Mouse (Mus musculus) testis, postnatal 14 days (tissue): Measurements from ENCODE around the gene Ptpn1.

Experiments
- DNase-seq: peaks from one replicate; pipeline ENCODE4 v3.0.0; 2021; ENCODE audit warnings: low spot score

The Ptpn1 gene

DNA sequence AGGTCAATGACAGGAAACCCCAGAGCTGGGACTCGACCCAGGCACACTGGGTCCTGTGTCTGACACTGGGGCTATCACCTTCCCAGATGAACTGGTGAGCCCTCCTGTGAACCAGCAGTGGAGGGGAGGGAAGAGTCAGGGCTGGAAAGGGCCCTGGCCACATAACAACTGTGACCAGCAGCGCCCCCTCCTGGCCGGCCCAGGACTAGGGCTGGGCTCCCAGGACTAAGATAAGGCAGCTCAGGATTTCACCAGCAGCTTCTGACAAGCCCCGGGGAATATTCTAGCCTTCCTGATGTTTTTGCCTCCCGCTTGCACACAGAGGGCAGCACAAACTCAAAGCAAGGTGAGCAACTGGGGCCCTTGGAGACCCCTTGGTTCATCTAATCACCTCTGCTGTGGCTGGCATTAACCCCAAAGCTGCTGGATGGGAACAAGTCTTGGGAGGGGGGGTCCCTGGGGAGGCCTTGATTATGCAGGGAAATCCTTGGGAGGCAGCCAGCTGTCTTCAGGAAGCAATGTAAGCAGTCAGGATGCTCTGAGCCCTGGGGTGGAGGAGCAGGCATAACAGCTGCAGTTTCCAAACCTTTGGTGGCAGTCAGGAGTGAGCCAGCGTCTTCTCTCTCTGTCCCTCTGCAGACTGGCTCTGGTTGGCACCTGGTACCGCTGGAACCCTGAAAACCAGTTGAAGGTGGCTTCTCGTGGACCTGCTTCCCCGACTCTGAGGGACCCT is 78.2 kb downstream of the Ptpn1 start, which contains the start of gene Ripor3:
Gene Ripor3, minus strand, starts transcription at position 683 of the 733 bp plus-strand sequence.
- peak; percentile 66 for DNase-seq

DNA sequence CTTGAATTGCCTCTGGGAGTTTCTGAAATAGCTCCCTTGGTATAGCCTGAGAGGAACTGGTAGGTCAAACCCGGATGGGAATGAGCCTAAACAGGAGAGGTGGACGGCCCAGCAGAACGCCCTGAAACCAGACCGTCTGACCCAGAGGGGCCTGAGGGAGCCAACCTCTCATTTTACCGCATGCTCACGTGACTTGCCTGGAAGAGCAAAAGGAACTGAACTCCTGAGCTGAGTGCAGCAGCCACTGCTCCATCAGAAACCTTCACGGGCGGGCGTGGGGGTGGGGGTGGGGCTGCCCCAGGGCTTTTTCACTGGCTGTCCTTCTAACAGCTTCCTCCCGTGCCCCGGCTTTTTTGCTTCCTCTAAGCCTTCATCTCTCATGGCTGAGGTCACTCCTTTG is 79.0 kb downstream of the Ptpn1 start:
- DNase-seq: no peak

DNA sequence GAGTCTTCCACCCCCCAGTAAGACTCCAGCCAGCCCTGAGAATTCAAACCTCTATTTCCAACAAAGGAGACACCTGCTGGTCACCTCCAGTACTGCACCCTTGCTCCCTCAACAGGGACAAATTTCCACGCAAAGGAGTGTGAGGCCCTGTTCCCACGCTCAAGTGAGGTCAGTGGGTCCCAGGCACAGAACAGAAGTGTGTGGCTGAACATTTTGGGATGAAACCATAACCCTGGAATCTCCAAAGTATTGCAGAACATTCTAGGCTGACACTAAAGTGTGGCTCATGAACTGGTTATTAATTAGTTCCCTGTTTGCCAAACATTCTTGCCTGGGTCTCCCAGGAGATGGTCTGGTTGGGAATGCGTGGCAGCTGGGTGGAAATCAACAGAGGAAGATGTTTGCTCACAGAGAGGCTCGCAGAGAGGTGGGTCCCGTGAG is 85.1 kb downstream of the Ptpn1 start:
- peak; percentile 66 for DNase-seq

DNA sequence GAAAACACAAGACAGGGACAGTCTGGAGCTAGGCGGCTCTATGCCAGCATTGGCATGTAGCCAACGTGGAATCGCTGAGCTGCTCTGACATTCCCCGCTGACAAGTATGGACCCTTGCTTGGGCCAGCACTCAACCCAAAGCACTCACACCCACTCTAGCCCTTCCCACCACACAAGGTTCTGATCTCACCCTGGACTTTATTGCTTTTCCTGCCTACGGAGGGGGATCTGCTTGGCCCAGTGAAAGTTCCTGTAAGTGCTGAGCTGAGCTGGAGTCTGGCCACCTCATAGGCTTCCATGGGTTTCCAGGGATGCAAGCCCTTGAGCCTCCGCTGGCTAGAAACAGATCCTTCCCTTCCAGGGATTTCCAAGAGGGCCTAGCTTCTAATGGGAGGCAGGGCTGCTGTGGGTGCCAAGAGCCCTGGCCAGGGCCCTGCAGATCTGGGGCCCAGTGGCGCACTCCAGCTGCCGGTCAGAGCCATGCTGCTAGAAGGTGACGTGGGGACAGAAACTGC is 87.4 kb downstream of the Ptpn1 start:
- DNase-seq: peak; percentile 35

DNA sequence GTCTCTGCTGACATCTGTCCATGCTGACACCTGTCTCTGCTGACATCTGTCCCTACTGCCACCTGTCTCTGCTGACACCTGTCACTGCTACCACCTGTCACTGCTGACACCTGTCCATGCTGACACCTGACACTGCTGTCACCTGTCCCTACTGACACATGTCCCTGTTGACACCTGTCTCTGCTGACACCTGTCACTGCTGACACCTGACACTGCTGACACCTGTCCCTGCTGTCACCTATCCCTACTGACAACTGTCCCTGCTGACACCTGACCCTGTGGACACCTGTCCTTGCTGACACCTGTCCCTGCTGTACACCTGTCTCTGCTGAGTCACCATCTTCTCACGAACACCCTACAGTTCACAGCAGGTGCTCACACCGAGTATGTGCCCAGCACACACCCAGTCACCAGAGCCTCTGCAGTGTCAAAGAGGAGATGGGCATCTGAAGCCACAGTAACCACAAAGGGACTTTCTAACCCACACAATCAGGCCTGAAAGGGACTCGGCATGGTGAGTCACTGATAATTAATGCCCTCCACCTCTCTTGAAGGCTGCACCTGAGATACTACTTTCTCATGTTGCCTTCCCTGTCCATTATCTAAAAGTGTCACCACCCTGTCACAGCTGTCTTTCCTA is 92.0 kb downstream of the Ptpn1 start:
- DNase-seq: no peak

DNA sequence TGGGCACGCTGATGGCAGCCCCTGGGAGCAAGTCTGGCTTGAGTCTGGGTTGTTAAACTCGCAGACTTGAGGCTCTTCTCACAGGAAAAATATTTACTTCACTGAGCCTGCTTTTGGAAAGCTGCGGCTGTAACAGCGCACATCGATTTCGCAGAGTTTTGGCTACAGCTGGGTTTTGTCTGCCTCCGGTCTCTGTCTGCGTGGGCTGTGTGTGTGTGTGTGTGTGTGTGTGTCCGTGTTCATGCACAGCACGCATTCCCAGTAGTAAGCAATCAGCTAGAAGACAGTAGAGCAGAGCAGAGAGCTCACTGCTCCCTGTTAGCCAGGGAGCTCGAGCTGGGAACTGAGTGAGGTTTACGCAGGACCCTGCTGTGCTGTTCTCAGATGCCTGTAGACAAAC is 93.3 kb downstream of the Ptpn1 start:
- DNase-seq: peak; percentile 54

DNA sequence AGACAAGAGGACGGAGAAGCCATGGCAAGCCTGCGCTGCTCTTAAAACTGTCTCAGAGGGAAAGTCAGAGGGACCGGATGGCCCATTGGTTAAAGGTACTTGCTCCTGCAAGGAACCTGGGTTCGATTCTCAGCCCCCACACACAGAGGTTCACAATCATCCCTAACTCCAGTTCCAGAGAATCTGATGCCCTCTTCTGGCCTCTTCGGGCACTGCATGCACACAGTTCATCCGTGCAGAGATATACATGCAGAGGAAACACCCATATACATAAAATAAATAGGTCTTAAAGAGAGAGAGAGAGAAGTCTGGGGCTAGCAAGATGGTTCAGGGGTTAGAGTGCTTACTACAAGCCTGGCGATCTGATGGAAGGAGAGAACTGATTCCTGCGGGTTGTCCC is 94.0 kb downstream of the Ptpn1 start:
- DNase-seq: no peak

DNA sequence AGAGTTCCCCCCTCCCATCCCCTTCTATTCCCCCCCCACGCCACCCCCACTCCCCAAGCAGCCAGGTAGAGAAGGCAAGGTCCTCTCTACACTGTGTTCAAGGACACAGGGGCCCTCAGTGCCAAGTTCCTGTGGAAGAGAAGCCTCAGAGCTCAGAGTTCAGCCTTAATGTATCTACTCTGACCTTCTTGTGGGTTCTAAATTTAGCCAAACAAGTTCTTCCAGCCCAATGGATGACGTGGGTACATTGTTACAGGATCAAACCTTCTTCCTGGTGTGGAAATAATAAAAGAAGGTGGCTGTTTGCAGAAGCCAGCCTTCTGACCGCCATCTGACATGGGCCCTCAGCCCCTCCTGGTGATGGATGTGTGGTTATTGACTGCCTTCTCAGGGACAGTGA is 94.6 kb downstream of the Ptpn1 start:
- peak; percentile 54 for DNase-seq

DNA sequence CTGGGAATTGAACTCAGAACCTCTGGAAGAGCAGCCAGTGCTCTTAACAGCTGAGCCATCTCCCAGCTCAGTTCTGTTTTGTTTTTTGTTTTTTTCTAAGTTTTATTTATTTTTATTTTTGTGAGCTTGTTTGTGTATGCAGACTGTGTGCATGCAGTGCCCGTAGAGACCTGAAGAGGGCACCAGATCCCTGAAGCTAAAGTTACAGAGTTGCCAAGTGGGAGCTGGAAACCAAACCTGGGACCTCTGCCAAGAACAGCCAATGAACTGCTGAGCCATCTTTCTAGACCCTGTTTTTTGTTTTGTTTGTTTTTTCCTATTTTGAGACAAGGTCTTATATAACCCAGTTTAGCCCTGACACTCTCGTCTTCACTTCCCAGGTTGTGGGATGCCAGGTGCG is 96.5 kb downstream of the Ptpn1 start:
- peak; percentile 66 for DNase-seq
